Mouse (Mus musculus) spleen, adult 18-20 months (tissue): ENCODE data around the gene Fkbp2.

Experiments
- DNase-seq, 2 experiments: peaks; one replicate each; pipeline ENCODE4 v3.0.0; 2022; ENCODE audit warnings: mixed read lengths in 2 of 2

The Fkbp2 gene

GRCm38 (mm10) chr19:6939106-6940002 lies 40.9 kb downstream of the Fkbp2 start:
- no peak for DNase-seq

GRCm38 (mm10) chr19:6937541-6938465 lies 42.5 kb downstream of the Fkbp2 start:
- no peak for DNase-seq

GRCm38 (mm10) chr19:6936299-6936698 lies 44.0 kb downstream of the Fkbp2 start:
- no peak for DNase-seq

GRCm38 (mm10) chr19:6934195-6934977 lies 45.9 kb downstream of the Fkbp2 start, which contains the start of gene Kcnk4:
Gene Kcnk4, minus strand, starts transcription at chr19:6934515.
- no peak for DNase-seq

GRCm38 (mm10) chr19:6933436-6934194 lies 46.7 kb downstream of the Fkbp2 start:
- DNase-seq: no peak

- DNase-seq: no peak
These were observed 47.2 kb downstream of the Fkbp2 start for GRCm38 (mm10) chr19:6933102-6933435.

- DNase-seq: no peak
These were observed 48.3 kb downstream of the Fkbp2 start for GRCm38 (mm10) chr19:6932018-6932417.

GRCm38 (mm10) chr19:6931002-6931401 lies 49.3 kb downstream of the Fkbp2 start:
- no peak for DNase-seq

GRCm38 (mm10) chr19:6928080-6928479 lies 52.2 kb downstream of the Fkbp2 start:
- no peak for DNase-seq
